Mouse (Mus musculus) intestine, embryonic 15.5 days (tissue): ENCODE results near the gene Tnfrsf11a. TPM values are rescaled to one million over a fixed set of nuclear protein-coding genes. Genes with fewer than 3 reads are reported as not detected.

ENCODE experiments used
- ATAC-seq: fragments of 200-750 bp; cut with Nextera tagmentation; 2 replicates; pipeline ENCODE4 v1.8.0; 2017; ENCODE audit warnings: moderate TSS enrichment, moderate library complexity
- H3K27ac ChIP-seq: fragments of 300-500 bp; sonication (generic); 2 replicates; pipeline ENCODE4 v1.5.1; 2015; ENCODE audit warnings: mild to moderate bottlenecking, inconsistent platforms
- H3K27me3 ChIP-seq: fragments of 300-500 bp; sonication (generic); replicated peaks from 2 replicates; pipeline ENCODE4 v1.6.1; 2015; ENCODE audit warnings: inconsistent platforms
- H3K36me3 ChIP-seq: fragments of 300-500 bp; sonication (generic); 2 replicates; pipeline ENCODE4 v1.6.1; 2015; ENCODE audit warnings: inconsistent platforms
- H3K4me1 ChIP-seq: fragments of 300-500 bp; sonication (generic); replicated peaks from 2 replicates; pipeline ENCODE4 v1.6.1; 2015; ENCODE audit warnings: inconsistent platforms
- H3K4me2 ChIP-seq: fragments of 300-500 bp; sonication (generic); replicated peaks from 2 replicates; pipeline ENCODE4 v1.6.1; 2015; ENCODE audit warnings: mild to moderate bottlenecking, inconsistent platforms
- H3K4me3 ChIP-seq: fragments of 300-500 bp; sonication (generic); replicated peaks from 2 replicates; pipeline ENCODE4 v1.5.1; 2015; ENCODE audit warnings: inconsistent platforms
- H3K9ac ChIP-seq: fragments of 300-500 bp; sonication (generic); 2 replicates; pipeline ENCODE4 v1.6.1; 2015; ENCODE audit warnings: inconsistent platforms
- H3K9me3 ChIP-seq: fragments of 300-500 bp; sonication (generic); 2 replicates; pipeline ENCODE4 v1.6.1; 2016; ENCODE audit warnings: inconsistent platforms
- WGBS: fragments of 180-500 bp; shearing (Covaris S2); methylation state at CpG from one replicate; pipeline ENCODE4 v1.1.7; 2015; 5-methylcytosine and 5-hydroxymethylcytosine counted together
- polyA plus RNA-seq: library from polyadenylated mRNA; unstranded; fragments of >200 nt; fragmentation: Nextera tagmentation; extraction: Ambion mirVana; gene quantifications from 2 replicates; pipeline ENCODE4 v1.2.1, GENCODE M21; 2015

Gene Tnfrsf11a
- 9.1 and 9.5 TPM in 2 replicates for polyA plus RNA-seq

DNA sequence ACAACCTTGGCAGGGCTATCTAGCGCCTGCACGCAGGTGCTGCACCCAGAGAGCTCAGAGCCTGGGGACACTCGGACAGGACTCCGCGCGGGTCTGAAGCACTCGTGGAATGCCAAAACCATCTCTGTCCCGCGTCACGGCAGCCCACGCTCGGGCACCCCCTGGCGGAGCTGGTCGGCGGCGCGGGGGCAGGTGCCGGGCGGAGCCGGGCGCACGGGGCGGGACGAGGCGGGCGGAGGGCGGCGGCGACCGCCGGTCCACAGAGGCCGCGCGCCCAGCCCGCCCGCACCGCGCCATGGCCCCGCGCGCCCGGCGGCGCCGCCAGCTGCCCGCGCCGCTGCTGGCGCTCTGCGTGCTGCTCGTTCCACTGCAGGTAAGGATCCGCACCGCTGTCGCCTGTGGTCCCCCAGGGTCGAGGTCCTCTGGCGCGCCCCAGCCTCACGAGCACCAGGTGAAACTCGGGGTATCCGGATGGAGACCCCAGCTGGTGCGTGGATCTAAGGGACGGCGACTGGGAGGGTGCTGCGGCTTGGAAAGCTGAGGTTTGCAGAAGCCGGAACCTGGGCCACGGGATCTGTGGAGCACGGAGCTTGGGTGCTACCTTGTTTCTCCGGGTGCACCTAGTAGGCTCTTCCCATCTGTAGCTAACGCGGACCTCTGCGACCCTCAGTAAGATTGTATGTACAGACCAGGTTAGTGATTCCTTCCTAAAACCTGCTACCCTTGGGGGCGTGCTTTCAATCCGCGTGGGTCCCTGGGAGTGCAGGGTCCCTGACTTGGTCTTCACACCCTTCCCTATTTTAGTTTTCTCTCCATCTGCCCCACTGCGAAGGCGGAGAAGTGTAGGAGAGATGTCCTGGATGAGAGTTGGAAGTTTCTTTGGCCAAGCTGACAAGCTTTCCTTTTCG is at the start of gene Tnfrsf11a:
Gene Tnfrsf11a, plus strand, starts transcription at position 262 of the 908 bp plus-strand sequence.
- Histone ChIP-seq H3K36me3 (no peaks in the 10 kb centered on the region), H3K4me2 (peak within 1 kb of the TSS; percentile 90), H3K9me3 (no peaks in the 10 kb centered on the region), H3K4me3 (peak within 1 kb of the TSS; percentile 76), H3K27me3 (no peaks in the 10 kb centered on the region), H3K4me1 (peaks cover 16% of the 10 kb centered on the region), H3K27ac (peak within 1 kb of the TSS; percentile 58; the same call in 1 of the 2 replicates), H3K9ac (peak within 1 kb of the TSS; percentile 74)
- peak; percentile 77 for ATAC-seq
- WGBS: 3% methylated on average over 73 of the region's 77 CpGs

DNA sequence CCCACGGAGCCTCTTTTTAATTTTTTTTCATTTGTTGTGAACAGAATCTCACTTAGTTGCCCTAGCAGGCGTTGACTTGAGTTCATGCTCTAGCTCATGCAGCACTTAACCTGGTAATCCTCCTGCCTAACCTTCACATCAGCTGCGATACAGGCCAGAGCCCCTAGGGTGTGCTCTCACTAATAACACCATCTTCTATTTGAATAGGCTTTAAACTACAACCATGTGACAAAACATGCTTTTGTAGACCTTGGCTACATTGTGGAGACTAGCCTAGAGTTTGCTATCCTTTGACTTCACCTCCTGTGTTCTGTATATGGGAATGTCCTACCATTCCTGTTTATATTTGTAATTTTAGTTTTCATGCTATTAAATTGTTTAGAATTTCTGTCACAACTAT is 45.2 kb upstream of the Tnfrsf11a start:
- ATAC-seq: 0 out of 2 replicates have a peak, but pooled peaks have one; percentile 47
- Histone ChIP-seq H3K27me3 (no peaks in the 10 kb centered on the region), H3K4me1 (no peaks in the 10 kb centered on the region), H3K4me3 (no peak overlapping the region), H3K36me3 (0 out of 2 replicates have a peak, but pooled peaks cover 5% of the 10 kb centered on the region), H3K27ac (no peak overlapping the region), H3K4me2 (no peak overlapping the region), H3K9ac (no peak overlapping the region), H3K9me3 (no peaks in the 10 kb centered on the region)
- 84% methylated on average over 3 of the region's 3 CpGs for WGBS

DNA sequence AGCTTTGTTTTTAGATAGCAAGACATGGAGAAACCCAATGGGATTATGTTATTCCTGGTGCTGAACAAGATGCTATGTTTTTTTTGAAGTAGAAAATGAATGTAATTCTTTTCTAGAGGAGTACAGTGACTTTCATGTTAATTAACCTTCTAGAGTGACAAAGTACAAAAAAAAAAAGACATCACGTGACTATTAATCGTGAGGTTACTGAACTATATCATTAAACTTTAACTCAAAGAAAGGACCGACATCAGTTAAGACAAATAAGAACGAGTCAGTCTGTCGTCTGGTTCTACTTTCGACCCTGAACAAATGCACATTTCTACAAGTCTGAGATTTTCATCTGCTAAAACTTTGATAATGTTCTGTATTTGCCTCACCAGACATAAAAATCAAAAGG is 42.2 kb upstream of the Tnfrsf11a start:
- Histone ChIP-seq H3K27ac (no peak overlapping the region), H3K4me1 (no peaks in the 10 kb centered on the region), H3K4me3 (no peak overlapping the region), H3K9me3 (no peaks in the 10 kb centered on the region), H3K36me3 (0 out of 2 replicates have a peak, but pooled peaks cover 6% of the 10 kb centered on the region), H3K4me2 (no peak overlapping the region), H3K27me3 (no peaks in the 10 kb centered on the region), H3K9ac (no peak overlapping the region)
- 70% methylated on average over 6 of the region's 6 CpGs for WGBS
- peak; percentile 46; the same call in 1 of the 2 replicates for ATAC-seq

DNA sequence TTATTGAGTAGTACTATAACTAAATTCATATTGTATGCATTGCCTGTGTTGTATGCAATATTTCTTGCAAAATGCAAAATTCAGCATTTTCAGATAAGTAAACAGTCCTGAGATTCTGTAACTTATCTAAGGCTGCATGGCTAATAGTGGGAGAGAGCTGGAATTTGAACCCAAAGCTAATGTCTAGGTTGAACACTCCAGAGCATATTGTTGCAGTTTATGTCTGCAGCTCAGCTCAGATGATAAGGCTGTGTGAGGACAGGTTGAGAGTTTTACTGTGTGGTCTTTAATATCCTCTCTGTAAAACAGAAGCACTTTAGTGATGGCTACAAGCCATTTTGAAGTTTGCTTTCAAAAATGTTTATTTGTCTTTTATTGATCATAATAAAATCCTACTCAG is 41.0 kb upstream of the Tnfrsf11a start:
- H3K4me2 ChIP-seq: no peak overlapping the region
- H3K4me3 ChIP-seq: no peak overlapping the region
- H3K27ac ChIP-seq: no peak overlapping the region
- H3K4me1 ChIP-seq: no peaks in the 10 kb centered on the region
- H3K27me3 ChIP-seq: no peaks in the 10 kb centered on the region
- H3K9me3 ChIP-seq: no peaks in the 10 kb centered on the region
- H3K36me3 ChIP-seq: 0 out of 2 replicates have a peak, but pooled peaks cover 4% of the 10 kb centered on the region
- peak; percentile 91 for ATAC-seq
- H3K9ac ChIP-seq: no peak overlapping the region

DNA sequence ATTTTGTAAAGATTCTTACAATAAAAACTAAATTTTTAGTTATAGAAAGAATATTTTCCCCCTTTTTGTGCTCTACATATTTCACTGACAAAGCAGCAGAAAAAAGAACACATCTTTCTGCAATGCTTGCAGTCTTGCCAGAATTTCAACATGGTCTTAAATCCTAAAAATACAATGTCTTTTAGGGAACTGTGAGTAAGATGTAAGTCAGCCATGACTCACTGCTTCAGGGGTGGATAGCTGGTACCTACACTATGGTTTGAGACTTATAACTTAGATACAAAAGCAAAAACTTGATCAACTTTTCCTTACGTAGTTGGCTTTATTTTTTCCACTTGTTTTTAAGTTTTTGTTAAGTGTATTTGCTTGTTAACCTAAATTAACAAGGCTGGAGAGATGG is 38.0 kb upstream of the Tnfrsf11a start:
- H3K27ac ChIP-seq: no peak overlapping the region
- H3K4me3 ChIP-seq: no peak overlapping the region
- 0 out of 2 replicates have a peak, but pooled peaks cover 4% of the 10 kb centered on the region for H3K36me3 ChIP-seq
- H3K9me3 ChIP-seq: no peaks in the 10 kb centered on the region
- H3K9ac ChIP-seq: no peak overlapping the region
- no peaks in the 10 kb centered on the region for H3K4me1 ChIP-seq
- H3K27me3 ChIP-seq: no peaks in the 10 kb centered on the region
- ATAC-seq: no peak
- no peak overlapping the region for H3K4me2 ChIP-seq
- 87% methylated on average over 1 of the region's 1 CpGs for WGBS

DNA sequence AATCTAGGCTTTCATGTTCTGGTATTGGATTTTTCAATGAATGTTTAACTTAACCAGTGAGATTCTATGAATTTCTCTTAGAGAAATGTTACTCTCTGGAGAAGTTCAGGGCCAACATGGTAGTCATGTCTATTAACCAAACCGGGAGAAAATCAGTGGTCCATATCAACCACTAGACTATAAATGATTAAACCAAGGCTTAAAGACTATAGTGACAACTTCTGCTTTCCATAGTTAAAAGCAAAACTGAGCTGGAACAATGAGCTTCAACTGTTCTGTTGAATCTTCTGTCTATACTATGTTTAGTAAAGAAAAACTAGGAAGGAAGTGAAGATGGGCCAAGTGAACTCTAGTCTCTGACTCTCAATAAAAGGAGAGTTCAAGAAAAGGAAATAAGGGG is 34.1 kb upstream of the Tnfrsf11a start:
- WGBS: 76% methylated on average over 1 of the region's 1 CpGs

DNA sequence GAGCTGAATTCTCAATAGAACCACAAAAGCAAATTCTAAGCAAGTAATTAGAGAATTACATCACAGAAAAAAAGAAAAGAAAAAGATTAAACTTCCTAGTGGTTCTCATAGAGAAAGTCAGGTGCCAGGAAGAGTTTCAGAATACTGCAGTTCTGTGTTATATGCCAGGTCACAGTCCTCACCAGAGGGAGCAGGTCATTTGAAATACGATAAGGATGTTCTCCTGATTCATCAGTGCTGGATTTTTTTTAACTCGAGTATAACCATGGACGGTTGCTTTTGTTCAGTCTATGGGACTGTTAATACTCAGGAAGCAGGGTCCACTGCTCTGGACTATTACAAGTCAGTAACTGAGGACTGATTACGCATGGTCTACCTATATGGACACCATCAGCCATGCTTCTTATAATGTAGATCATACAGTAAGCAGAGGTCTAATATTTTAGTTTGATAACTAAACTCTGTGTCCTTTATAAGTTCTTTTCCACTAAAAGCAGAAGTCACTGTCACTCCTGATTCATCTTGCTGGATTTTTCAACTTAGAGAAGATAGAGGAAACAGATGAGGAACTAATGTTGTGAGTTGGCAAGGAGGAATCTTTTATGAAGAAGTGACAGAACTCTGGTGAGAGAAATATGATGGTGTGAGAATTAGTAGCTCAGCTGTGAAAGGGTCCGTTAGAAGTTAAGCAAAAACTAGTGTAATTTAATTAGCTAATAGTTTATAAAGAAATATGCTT is 33.5 kb upstream of the Tnfrsf11a start:
- Histone ChIP-seq H3K27ac (no peak overlapping the region), H3K9me3 (no peaks in the 10 kb centered on the region), H3K27me3 (no peaks in the 10 kb centered on the region), H3K4me1 (no peaks in the 10 kb centered on the region), H3K4me3 (no peak overlapping the region), H3K4me2 (no peak overlapping the region), H3K36me3 (peaks cover 2% of the 10 kb centered on the region; the same call in 1 of the 2 replicates), H3K9ac (no peak overlapping the region)
- WGBS: 90% methylated on average over 5 of the region's 5 CpGs
- no peak for ATAC-seq

More for the DNA sequence above, 34.1 kb upstream of the Tnfrsf11a start:
- Histone ChIP-seq H3K4me1 (no peaks in the 10 kb centered on the region), H3K27me3 (no peaks in the 10 kb centered on the region), H3K36me3 (no peaks in the 10 kb centered on the region), H3K9me3 (no peaks in the 10 kb centered on the region), H3K4me2 (no peak overlapping the region), H3K4me3 (no peak overlapping the region), H3K27ac (no peak overlapping the region), H3K9ac (no peak overlapping the region)
- ATAC-seq: no peak

DNA sequence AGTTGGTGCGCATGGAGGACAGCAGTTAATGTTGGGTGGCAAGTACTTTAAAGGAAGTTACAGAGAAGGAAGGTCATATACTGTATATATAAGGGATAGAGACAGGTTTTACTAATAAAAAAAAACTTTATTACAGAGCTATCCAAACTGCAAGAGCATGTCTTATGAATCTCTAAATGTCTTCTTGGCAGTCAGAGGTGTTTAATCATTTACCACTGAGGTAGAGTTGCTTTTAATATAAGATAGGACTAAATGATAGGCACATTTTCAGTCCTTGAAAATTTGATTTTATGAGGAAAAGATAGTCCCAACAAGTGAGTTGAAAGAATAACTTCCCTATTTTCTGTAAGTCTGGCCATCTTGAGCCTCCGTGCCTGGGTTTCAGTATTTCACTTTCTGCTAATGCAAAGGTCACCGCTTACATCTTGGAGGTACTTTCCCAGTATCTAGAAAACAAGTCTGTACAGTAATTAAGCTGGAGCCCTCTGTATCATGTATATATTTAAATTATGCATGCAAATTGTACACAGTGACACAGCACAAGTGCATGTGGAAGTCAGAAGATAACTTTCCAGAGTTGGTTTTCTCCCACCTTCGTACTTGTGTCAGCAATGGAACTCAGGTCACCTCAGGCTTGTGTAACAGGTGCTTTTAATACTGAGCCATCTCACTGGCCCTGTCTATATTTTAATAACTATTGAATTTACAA is 32.3 kb upstream of the Tnfrsf11a start:
- no peak overlapping the region for H3K9ac ChIP-seq
- WGBS: 93% methylated on average over 4 of the region's 4 CpGs
- peaks cover 3% of the 10 kb centered on the region; the same call in 1 of the 2 replicates for H3K36me3 ChIP-seq
- ATAC-seq: no peak
- H3K27ac ChIP-seq: no peak overlapping the region
- H3K4me1 ChIP-seq: no peaks in the 10 kb centered on the region
- no peak overlapping the region for H3K4me2 ChIP-seq
- no peaks in the 10 kb centered on the region for H3K9me3 ChIP-seq
- no peak overlapping the region for H3K4me3 ChIP-seq
- H3K27me3 ChIP-seq: no peaks in the 10 kb centered on the region

DNA sequence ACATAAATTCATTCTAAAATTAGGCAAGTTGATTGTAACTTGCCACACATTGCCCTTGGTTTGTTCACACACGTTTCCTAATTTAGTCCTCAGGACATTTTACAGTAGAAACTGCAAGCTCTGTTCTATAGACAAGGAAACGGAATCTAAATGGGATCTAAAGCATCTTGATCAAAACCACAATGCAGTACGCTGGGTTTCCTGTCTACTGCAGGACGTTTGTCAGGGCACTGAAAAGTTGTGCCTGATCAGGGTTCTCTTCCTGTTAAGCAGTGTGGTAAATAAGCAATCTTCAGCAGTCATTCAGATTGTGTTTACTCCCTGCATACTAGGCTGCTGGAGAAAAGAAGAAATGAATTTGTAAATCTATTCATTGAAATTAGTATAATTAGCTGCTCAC is 28.3 kb upstream of the Tnfrsf11a start:
- WGBS: 73% methylated on average over 4 of the region's 4 CpGs
- Histone ChIP-seq H3K9ac (no peak overlapping the region), H3K4me1 (no peaks in the 10 kb centered on the region)

DNA sequence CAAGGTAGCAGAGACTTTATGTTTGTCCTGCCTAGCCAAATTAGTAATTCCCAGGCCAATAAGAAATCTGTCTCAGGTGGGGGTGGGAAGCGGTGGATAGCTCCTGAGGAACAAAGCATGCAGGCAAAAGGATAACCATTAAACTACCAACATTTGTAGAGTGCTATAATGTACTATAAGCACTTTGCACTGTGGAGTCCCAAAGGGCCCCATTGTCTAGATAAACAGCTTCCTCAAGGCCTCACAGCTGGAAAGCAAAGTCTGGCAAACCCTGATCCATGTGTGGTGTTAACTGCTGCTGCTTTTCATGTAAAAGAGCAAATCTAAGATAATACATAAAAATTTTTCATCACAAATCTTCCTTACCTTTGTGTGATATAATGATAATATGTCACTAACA is 27.6 kb upstream of the Tnfrsf11a start:
- no peaks in the 10 kb centered on the region for H3K4me1 ChIP-seq
- H3K27me3 ChIP-seq: no peaks in the 10 kb centered on the region
- ATAC-seq: peak; percentile 87
- no peak overlapping the region for H3K27ac ChIP-seq
- H3K4me2 ChIP-seq: no peak overlapping the region
- peaks cover 5% of the 10 kb centered on the region for H3K36me3 ChIP-seq
- 75% methylated on average over 1 of the region's 1 CpGs for WGBS
- H3K4me3 ChIP-seq: no peak overlapping the region
- no peaks in the 10 kb centered on the region for H3K9me3 ChIP-seq
- no peak overlapping the region for H3K9ac ChIP-seq

More for the DNA sequence above, 28.3 kb upstream of the Tnfrsf11a start:
- Histone ChIP-seq H3K27ac (no peak overlapping the region), H3K27me3 (no peaks in the 10 kb centered on the region), H3K4me3 (no peak overlapping the region), H3K36me3 (peaks cover 5% of the 10 kb centered on the region), H3K9me3 (no peaks in the 10 kb centered on the region), H3K4me2 (no peak overlapping the region)
- ATAC-seq: no peak

DNA sequence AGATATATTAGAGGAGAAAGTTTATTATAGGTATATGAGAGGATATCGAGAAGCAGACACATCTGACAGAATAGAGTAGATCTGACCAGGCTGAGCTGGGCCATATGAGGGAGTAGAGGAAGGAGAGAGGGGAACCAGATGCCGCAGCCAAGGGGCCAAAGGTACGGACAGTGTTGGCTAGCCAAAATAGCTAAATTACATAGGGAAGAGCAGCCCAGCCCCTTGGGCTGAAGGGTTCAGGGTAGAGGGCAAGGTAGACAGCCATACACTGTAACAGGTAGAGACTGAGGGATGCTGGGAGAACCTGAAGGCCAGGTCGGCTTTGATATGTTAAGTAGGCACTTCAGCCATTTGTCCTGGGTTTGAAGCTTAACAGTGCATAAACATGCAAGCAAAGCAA is 21.7 kb upstream of the Tnfrsf11a start:
- H3K4me2 ChIP-seq: no peak overlapping the region
- no peaks in the 10 kb centered on the region; the same call in 1 of the 2 replicates for H3K36me3 ChIP-seq
- H3K9ac ChIP-seq: no peak overlapping the region
- no peaks in the 10 kb centered on the region for H3K4me1 ChIP-seq
- H3K4me3 ChIP-seq: no peak overlapping the region
- ATAC-seq: no peak
- WGBS: 91% methylated on average over 4 of the region's 4 CpGs
- H3K27ac ChIP-seq: no peak overlapping the region
- H3K9me3 ChIP-seq: no peaks in the 10 kb centered on the region
- H3K27me3 ChIP-seq: no peaks in the 10 kb centered on the region
